Mouse (Mus musculus) intestine, postnatal 0 days (tissue): ENCODE data around the gene Lancl3. TPM values are rescaled to one million over a fixed set of nuclear protein-coding genes. Genes with fewer than 3 reads are reported as not detected.
"Not testable (repeated sequence)": the region's sequence is repeated elsewhere in the genome, so short reads cannot be mapped to it uniquely, and the experiment has no call there.

Source experiments
- ATAC-seq: fragments of 200-750 bp; cut with Nextera tagmentation; 2 replicates; pipeline ENCODE4 v1.8.0; 2017; ENCODE audit warnings: mild to moderate bottlenecking, moderate TSS enrichment, moderate library complexity
- H3K27ac ChIP-seq: fragments of 300-500 bp; sonication (generic); 2 replicates; pipeline ENCODE4 v1.5.1; 2014; ENCODE audit warnings: mild to moderate bottlenecking, low read depth, low read length, moderate library complexity
- H3K27me3 ChIP-seq: fragments of 300-500 bp; sonication (generic); replicated peaks from 2 replicates; pipeline ENCODE4 v1.6.1; 2014; ENCODE audit warnings: low read length, mixed read lengths; ENCODE audit not compliant: control insufficient read depth, insufficient read depth
- H3K36me3 ChIP-seq: fragments of 300-500 bp; sonication (generic); 2 replicates; pipeline ENCODE4 v1.6.1; 2014; ENCODE audit warnings: mild to moderate bottlenecking, moderate library complexity; ENCODE audit not compliant: control insufficient read depth, insufficient read depth
- H3K4me1 ChIP-seq: fragments of 300-500 bp; sonication (generic); replicated peaks from 2 replicates; pipeline ENCODE4 v1.6.1; 2014; ENCODE audit warnings: antibody characterized with exemption, low read length, mixed read lengths; ENCODE audit not compliant: control insufficient read depth, insufficient read depth
- H3K4me2 ChIP-seq: fragments of 300-500 bp; sonication (generic); replicated peaks from 2 replicates; pipeline ENCODE4 v1.6.1; 2014; ENCODE audit warnings: low read depth, mild to moderate bottlenecking, moderate library complexity
- H3K4me3 ChIP-seq: fragments of 300-500 bp; sonication (generic); 2 replicates; pipeline ENCODE4 v1.5.1; 2014; ENCODE audit warnings: low read depth, low read length
- H3K9ac ChIP-seq: fragments of 300-500 bp; sonication (generic); 2 replicates; pipeline ENCODE4 v1.6.1; 2014; ENCODE audit warnings: mild to moderate bottlenecking, low read depth, low read length
- H3K9me3 ChIP-seq: fragments of 300-500 bp; sonication (generic); 2 replicates; pipeline ENCODE4 v1.6.1; 2016; ENCODE audit warnings: mixed run types; ENCODE audit not compliant: control insufficient read depth
- CTCF ChIP-seq: sonication (generic); IDR thresholded peaks from 2 replicates; pipeline ENCODE4 v1.5.1; 2016; ENCODE audit warnings: low read depth, mild to moderate bottlenecking, control low read depth, antibody characterized with exemption, moderate library complexity
- WGBS: fragments of 180-500 bp; shearing (Covaris S2); extraction: QIAGEN DNeasy Blood & Tissue Kit; methylation state at CpG from one replicate; pipeline ENCODE4 v1.1.7; 2014; 5-methylcytosine and 5-hydroxymethylcytosine counted together
- polyA plus RNA-seq: library from polyadenylated mRNA; unstranded; fragments of >200 nt; fragmentation: Nextera tagmentation; extraction: Ambion mirVana; gene quantifications from 2 replicates; pipeline ENCODE4 v1.2.1, GENCODE M21; 2015

The Lancl3 gene
- polyA plus RNA-seq, 1 experiment from 2014 or later, result 0.46 TPM

DNA sequence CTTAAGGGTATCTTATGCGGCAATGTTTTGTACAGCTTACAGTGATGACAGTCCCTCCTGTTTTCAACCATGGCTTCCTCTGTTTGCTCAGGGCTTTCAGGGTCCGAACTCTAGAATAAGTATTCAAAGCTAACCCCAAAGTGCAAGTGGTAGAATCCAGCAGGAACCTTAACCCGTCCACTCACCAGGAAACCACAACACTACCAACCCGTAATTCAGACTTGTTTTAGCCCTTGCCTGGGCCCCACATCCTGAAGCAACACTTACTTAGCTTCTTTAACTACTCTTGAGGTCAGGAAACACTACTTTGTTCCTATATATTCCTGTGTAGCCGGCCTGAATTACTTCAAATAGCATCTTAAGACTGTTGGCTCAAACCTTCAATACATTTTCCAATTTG lies 103.1 kb downstream of the Lancl3 start:
- WGBS, result 73% methylated on average over 5 of the region's 5 CpGs
- Histone ChIP-seq H3K27me3 (no peaks in the 10 kb centered on the region), H3K36me3 (no peaks in the 10 kb centered on the region), H3K9ac (no peak overlapping the region), H3K4me1 (no peaks in the 10 kb centered on the region), H3K9me3 (no peaks in the 10 kb centered on the region), H3K4me3 (no peak overlapping the region), H3K4me2 (no peak overlapping the region), H3K27ac (no peak overlapping the region)
- ATAC-seq, result no peak
- no peak for TF ChIP-seq CTCF

DNA sequence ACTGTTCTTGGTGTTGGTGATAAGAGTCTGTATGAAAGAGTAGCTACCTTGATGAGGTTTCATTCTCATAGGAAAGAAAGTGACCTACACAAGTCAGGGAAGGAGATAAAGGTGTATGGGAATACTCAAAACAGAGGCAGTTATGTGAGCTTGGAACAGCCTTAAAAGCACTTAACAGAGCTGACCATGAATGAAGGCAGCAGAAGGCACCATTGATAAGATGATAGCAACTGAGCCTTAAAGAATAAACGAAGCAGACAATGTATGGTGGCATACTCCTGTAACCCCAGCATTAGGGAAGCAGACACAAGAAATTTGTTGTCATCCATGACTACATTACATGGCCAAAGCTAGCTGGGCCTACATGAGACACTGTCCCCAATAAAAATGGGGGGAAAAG lies 103.8 kb downstream of the Lancl3 start:
- TF ChIP-seq CTCF, result no peak
- Histone ChIP-seq H3K27me3 (no peaks in the 10 kb centered on the region), H3K4me1 (no peaks in the 10 kb centered on the region), H3K4me3 (no peak overlapping the region), H3K4me2 (no peak overlapping the region), H3K9me3 (no peaks in the 10 kb centered on the region), H3K9ac (no peak overlapping the region), H3K36me3 (no peaks in the 10 kb centered on the region), H3K27ac (no peak overlapping the region)
- ATAC-seq, result no peak
- 54% methylated on average over 1 of the region's 1 CpGs for whole genome bisulfite sequencing

DNA sequence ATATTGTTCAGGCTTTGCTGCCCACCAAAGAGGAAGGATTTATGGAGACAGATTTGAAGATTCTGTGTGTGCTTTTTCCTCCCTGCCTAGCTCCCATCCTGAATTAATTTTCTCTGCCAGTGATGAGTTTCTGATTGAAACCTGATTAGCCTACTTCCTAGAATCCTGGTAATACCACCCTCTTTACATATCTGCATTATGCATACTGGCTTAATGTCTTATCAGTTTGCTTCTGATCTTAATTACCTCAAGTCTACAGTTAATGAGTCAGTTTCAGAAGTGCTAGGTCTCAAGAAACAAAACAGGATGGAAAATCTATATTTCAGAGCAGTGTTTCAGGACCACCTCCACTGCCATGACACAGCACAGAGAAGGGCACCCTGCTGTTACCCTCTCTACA lies 116.8 kb downstream of the Lancl3 start:
- not testable (repeated sequence) for H3K4me1 ChIP-seq, H3K9ac ChIP-seq, H3K4me3 ChIP-seq, H3K27me3 ChIP-seq, H3K36me3 ChIP-seq, H3K4me2 ChIP-seq, H3K27ac ChIP-seq, H3K9me3 ChIP-seq, ATAC-seq

Other genes with a start within 250 kb of the Lancl3 start
- not detected in 2 replicates for gene Fthl17b, start 236.9 kb upstream of the Lancl3 start, polyA plus RNA-seq
- not detected in 2 replicates for gene Fthl17c, start 223.3 kb upstream of the Lancl3 start, polyA plus RNA-seq
- not detected in 2 replicates for gene Fthl17d, start 213.1 kb upstream of the Lancl3 start, polyA plus RNA-seq
- not detected in 2 replicates for gene Fthl17e, start 166.4 kb upstream of the Lancl3 start, polyA plus RNA-seq
- gene Fthl17f, start 136.9 kb upstream of the Lancl3 start, polyA plus RNA-seq, result not detected in 2 replicates
- gene 4930402K13Rik, start 95.3 kb upstream of the Lancl3 start, polyA plus RNA-seq, result not detected in 2 replicates
- not detected in 2 replicates for gene Gm14862, start 57.0 kb downstream of the Lancl3 start, polyA plus RNA-seq
- 6.7 TPM in 2 replicates for gene Xk, start 72.9 kb downstream of the Lancl3 start, polyA plus RNA-seq
- gene H2al1m, start 83.9 kb downstream of the Lancl3 start, polyA plus RNA-seq, result 0.42 and 0.52 TPM in 2 replicates
- not detected in 2 replicates for gene H2al1k, start 150.7 kb downstream of the Lancl3 start, polyA plus RNA-seq